In the genomic region with DNA sequence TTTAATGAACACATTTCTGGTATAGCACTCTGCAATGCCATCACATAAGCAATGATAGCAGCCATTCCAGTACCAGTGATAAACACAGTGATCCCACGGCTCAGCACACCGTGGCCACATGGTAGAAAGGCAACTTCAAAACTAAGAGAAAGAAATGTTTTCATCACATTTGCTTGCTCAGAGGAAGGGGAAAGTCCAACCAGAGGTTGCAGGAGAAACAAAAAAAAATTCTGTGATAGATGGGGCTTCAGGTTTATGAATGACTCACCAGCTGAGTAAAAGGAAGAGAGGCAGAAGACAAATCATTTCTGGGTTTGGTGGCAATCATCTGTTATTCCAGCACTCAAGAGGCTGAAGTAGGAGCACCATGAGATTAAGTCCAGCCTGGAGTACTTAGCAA, we compare ENCODE assay signal across 25 mouse cellular contexts.
A peak's percentile ranks its signal among the peaks of the same experiment; 100 is the strongest.
DNase-seq lines count a peak whose midpoint lies in the region; ATAC-seq lines count a peak whose summit lies in the region.
"Had no signal": no experiment of that assay in that cellular context is flagged by ENCODE, and none has a peak within 500 bp of the region (broad histone marks: within the 10 kb centered on the region; RNA-seq: fewer than 3 reads in every experiment).

No protein-coding gene starts in this region.

- DNase-seq in 416B (ENCODE audit: low read depth), result peak; percentile 39
- no peak for DNase-seq in cerebellum, postnatal 4 days (ENCODE audit: low spot score in 2 of 2)
- DNase-seq in forebrain, embryonic 10.5 days (ENCODE audit: extremely low spot score, low spot score), result no peak
- DNase-seq: adrenal gland, adult 2 months; adrenal gland, postnatal 10 days; adrenal gland, postnatal 36 days; B cell, adult 2 months; cerebellum, adult 11-12 months; cerebellum, adult 2 months; cerebellum, adult 9-10 months; cerebellum, postnatal 10 days; cerebellum, postnatal 25 days; embryo, embryonic 11 days had no signal

- H3K9ac ChIP-seq in hindbrain, embryonic 13.5 days, result no peak overlapping the region
- H3K9ac ChIP-seq: embryonic facial prominence, embryonic 13.5 days; embryonic facial prominence, embryonic 15.5 days; forebrain, embryonic 12.5 days had no signal

- no peaks in the 10 kb centered on the region for H3K9me3 ChIP-seq in forebrain, embryonic 10.5 days
- no peaks in the 10 kb centered on the region for H3K9me3 ChIP-seq in hindbrain, embryonic 13.5 days
- H3K9me3 ChIP-seq: embryonic facial prominence, embryonic 13.5 days; embryonic facial prominence, embryonic 15.5 days; forebrain, embryonic 12.5 days; G1E had no signal

- no peaks in the 10 kb centered on the region for H3K27me3 ChIP-seq in forebrain, embryonic 10.5 days (ENCODE audit: poor library complexity, severe bottlenecking)
- no peaks in the 10 kb centered on the region for H3K27me3 ChIP-seq in hindbrain, embryonic 13.5 days
- H3K27me3 ChIP-seq: embryonic facial prominence, embryonic 13.5 days; embryonic facial prominence, embryonic 15.5 days; forebrain, embryonic 12.5 days; Patski had no signal

- H3K36me3 ChIP-seq in forebrain, embryonic 10.5 days (replicated peaks), result no peaks in the 10 kb centered on the region
- no peaks in the 10 kb centered on the region for H3K36me3 ChIP-seq in hindbrain, embryonic 13.5 days
- H3K36me3 ChIP-seq: embryonic facial prominence, embryonic 13.5 days; embryonic facial prominence, embryonic 15.5 days; forebrain, embryonic 12.5 days; G1E had no signal

- H3K4me2 ChIP-seq in hindbrain, embryonic 13.5 days, result no peak overlapping the region
- H3K4me2 ChIP-seq: embryonic facial prominence, embryonic 13.5 days; embryonic facial prominence, embryonic 15.5 days; forebrain, embryonic 12.5 days had no signal

- 94% methylated on average over 2 of the region's 2 CpGs for WGBS in forebrain, embryonic 10.5 days
- WGBS in hindbrain, embryonic 13.5 days, result 90% methylated on average over 2 of the region's 2 CpGs

- 0 out of 2 replicates have a peak, but pooled peaks cover 14% of the 10 kb centered on the region for H3K4me1 ChIP-seq in forebrain, embryonic 10.5 days
- no peaks in the 10 kb centered on the region for H3K4me1 ChIP-seq in hindbrain, embryonic 13.5 days (replicated peaks)
- H3K4me1 ChIP-seq: embryonic facial prominence, embryonic 15.5 days; forebrain, embryonic 12.5 days had no signal

- no peak overlapping the region for H3K4me3 ChIP-seq in forebrain, embryonic 10.5 days
- no peak overlapping the region for H3K4me3 ChIP-seq in hindbrain, embryonic 13.5 days
- H3K4me3 ChIP-seq: embryonic facial prominence, embryonic 13.5 days; embryonic facial prominence, embryonic 15.5 days; forebrain, embryonic 12.5 days had no signal

- no peak overlapping the region for H3K27ac ChIP-seq in forebrain, embryonic 10.5 days
- H3K27ac ChIP-seq in hindbrain, embryonic 13.5 days, result no peak overlapping the region
- H3K27ac ChIP-seq: embryonic facial prominence, embryonic 13.5 days; embryonic facial prominence, embryonic 15.5 days; forebrain, embryonic 12.5 days had no signal

- peak; percentile 67 for ATAC-seq in CD4-positive, CD25-positive, alpha-beta regulatory T cell, adult 4 months
- peak; percentile 49 for ATAC-seq in activated CD4-positive, CD25-positive, alpha-beta regulatory T cell, adult 4 months
- peak; percentile 56 for ATAC-seq in inflammation-experienced regulatory T-cells, adult 6 months
- no peak for ATAC-seq in hindbrain, embryonic 13.5 days (ENCODE audit: low FRiP score)
- ATAC-seq in erythroblast, adult 5-6 weeks (replicated peaks; ENCODE audit: low FRiP score, poor library complexity, severe bottlenecking), result no peak
- ATAC-seq: forebrain, embryonic 14.5 days; forebrain, embryonic 16.5 days; Patski had no signal

Comparison
In these comparisons a context has a peak if more than half of its experiments do, and no peak if none do; other contexts are left out.
1. ATAC-seq: peak in CD4-positive, CD25-positive, alpha-beta regulatory T cell, adult 4 months (single experiment), activated CD4-positive, CD25-positive, alpha-beta regulatory T cell, adult 4 months (single experiment) and inflammation-experienced regulatory T-cells, adult 6 months (single experiment); none in hindbrain, embryonic 13.5 days (single experiment) and erythroblast, adult 5-6 weeks (single experiment).